Mouse (Mus musculus): ENCODE results near the gene Cnn2. TPM values are rescaled to one million over a fixed set of nuclear protein-coding genes. Genes with fewer than 3 reads are reported as not detected.

The Cnn2 gene
- polyA plus RNA-seq, 1 experiment, result 642 TPM

DNA sequence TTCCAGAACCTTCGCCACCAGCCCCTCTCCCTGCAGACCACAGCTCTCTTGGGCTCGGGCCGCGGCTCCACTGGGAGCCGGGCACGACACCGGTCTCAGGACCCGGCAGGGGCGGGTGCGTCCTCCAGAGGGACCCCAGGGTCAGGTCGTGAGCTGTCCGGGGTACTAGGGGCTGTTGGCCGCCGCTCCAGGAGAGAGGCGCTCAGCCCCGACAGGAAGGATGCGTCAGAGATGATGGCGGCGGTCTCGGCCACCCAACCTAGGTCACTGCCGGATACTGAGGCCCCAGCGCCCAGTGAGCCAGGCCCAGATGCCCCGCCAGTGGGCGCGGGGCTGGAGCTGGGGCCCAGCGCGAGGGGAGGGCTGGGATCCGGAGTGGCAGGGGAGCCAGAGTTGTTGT lies 11.1 kb upstream of the Cnn2 start:
- TF ChIP-seq CTCF (IDR thresholded peaks at IDR 0.05; ENCODE audit: borderline replicate concordance, insufficient read depth, low read length) (no peak), POLR2A (IDR thresholded peaks at IDR 0.05; ENCODE audit: low read depth, low read length) (no peak)
- Histone ChIP-seq H3K27ac (ENCODE audit: insufficient read depth, low read length) (no peak overlapping the region), H3K4me1 (ENCODE audit: control insufficient read depth, insufficient read depth, low read length) (no peaks in the 10 kb centered on the region; the same call in 1 of the 2 replicates), H3K4me3 (ENCODE audit: insufficient read depth, low read length) (no peak overlapping the region)

DNA sequence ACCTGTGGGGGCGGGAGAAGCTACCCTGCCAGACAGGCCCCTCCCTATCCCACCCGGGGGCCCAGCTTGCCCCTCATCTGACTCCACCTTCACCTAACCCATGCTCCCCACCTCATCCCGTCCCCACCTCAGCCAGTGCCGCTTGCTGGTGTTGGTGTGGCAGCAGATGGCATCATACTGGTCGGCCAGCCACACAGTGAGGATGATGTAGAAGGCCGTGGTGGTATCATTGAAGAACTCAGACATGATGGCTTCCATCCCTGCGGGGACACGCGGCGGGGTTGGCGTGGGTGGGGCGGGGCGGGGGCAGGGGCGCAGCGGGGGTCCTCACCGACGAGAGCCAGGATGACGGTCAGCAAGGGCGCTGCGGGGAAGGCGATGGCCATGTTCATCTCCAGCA lies 10.3 kb upstream of the Cnn2 start:
- no peaks in the 10 kb centered on the region; the same call in 1 of the 2 replicates for H3K4me1 ChIP-seq (ENCODE audit: control insufficient read depth, insufficient read depth, low read length)
- no peak for TF ChIP-seq CTCF (IDR thresholded peaks at IDR 0.05; ENCODE audit: borderline replicate concordance, insufficient read depth, low read length)
- TF ChIP-seq POLR2A (IDR thresholded peaks at IDR 0.05; ENCODE audit: low read depth, low read length), result no peak
- H3K27ac ChIP-seq (ENCODE audit: insufficient read depth, low read length), result no peak overlapping the region

GRCm38 (mm10) chr10:79979401-79980155 lies 8.8 kb upstream of the Cnn2 start:
- H3K4me1 ChIP-seq (ENCODE audit: control insufficient read depth, insufficient read depth, low read length), result no peaks in the 10 kb centered on the region; the same call in 1 of the 2 replicates
- H3K27ac ChIP-seq (ENCODE audit: insufficient read depth, low read length), result no peak overlapping the region
- TF ChIP-seq POLR2A (IDR thresholded peaks at IDR 0.05; ENCODE audit: low read depth, low read length), result no peak
- TF ChIP-seq CTCF (IDR thresholded peaks at IDR 0.05; ENCODE audit: borderline replicate concordance, insufficient read depth, low read length), result no peak
- no peak overlapping the region for H3K4me3 ChIP-seq (ENCODE audit: insufficient read depth, low read length)

More for the DNA sequence above, 10.3 kb upstream of the Cnn2 start:
- no peak overlapping the region for H3K4me3 ChIP-seq (ENCODE audit: insufficient read depth, low read length)

DNA sequence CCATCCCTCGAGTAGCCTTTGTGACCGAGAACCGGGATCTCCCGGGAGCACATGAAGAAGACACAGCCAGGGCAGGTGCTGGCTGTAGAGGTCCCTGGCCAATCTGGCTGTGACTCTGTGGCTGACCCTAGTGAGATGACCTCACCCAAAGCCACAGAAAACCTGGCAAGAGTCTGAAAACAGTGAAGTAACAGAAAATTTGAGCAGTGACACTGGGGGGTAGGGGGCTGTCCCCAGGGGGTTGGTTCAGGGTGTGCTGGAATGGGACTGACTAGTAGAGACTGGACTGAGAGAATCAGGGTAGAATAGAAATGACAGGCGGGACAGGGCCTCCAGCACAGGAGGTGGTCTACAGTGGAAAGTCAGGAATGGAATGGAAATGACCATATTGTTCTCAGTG lies 5.2 kb upstream of the Cnn2 start:
- Histone ChIP-seq H3K4me3 (ENCODE audit: insufficient read depth, low read length) (peak overlapping the region; percentile 90), H3K27ac (ENCODE audit: insufficient read depth, low read length) (no peak overlapping the region), H3K4me1 (ENCODE audit: control insufficient read depth, insufficient read depth, low read length) (peaks cover 2% of the 10 kb centered on the region; the same call in 1 of the 2 replicates)
- TF ChIP-seq CTCF (IDR thresholded peaks at IDR 0.05; ENCODE audit: borderline replicate concordance, insufficient read depth, low read length), result no peak
- TF ChIP-seq POLR2A (IDR thresholded peaks at IDR 0.05; ENCODE audit: low read depth, low read length), result no peak

- Histone ChIP-seq H3K4me3 (ENCODE audit: insufficient read depth, low read length) (peak overlapping the region; percentile 90), H3K4me1 (ENCODE audit: control insufficient read depth, insufficient read depth, low read length) (peaks cover 2% of the 10 kb centered on the region; the same call in 1 of the 2 replicates), H3K27ac (ENCODE audit: insufficient read depth, low read length) (peak overlapping the region; percentile 28)
- TF ChIP-seq CTCF (IDR thresholded peaks at IDR 0.05; ENCODE audit: borderline replicate concordance, insufficient read depth, low read length), result no peak
- no peak for TF ChIP-seq POLR2A (IDR thresholded peaks at IDR 0.05; ENCODE audit: low read depth, low read length)
Measured at GRCm38 (mm10) chr10:79983670-79984069, 4.7 kb upstream of the Cnn2 start.

DNA sequence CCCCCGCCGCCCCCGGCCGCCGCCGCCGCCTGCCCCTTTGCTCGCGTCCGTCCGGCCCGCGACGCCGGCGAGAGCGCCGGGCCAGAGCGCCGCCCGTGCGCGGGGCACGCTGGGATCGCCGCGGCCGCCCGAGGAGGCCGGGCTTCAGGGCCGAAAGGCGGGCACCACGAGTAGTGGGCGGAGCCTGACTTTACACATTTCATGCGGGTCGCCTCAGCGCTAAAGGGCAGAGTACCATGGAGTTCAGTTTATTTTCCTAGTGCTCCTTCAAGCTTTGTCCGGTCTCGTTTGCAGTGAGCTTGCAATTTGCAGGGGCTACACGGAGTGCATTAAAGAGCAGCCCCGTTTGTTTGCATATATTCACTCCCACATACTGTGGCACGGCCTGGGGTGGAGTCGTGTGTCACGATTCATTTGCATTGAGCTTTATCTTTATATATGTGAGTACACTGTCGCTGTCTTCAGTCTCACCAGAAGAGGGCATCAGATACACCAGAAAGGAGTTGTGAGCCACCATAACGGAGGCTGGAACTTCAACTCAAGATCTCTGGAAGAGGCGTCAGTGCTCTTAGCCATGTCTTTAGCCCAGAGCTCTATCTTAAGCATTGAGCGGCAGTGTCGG lies 4.1 kb upstream of the Cnn2 start, which contains the start of gene Tmem259:
Gene Tmem259 (minus strand): TSS at position 136 of the 622 bp plus-strand sequence.
- TF ChIP-seq CTCF (IDR thresholded peaks at IDR 0.05; ENCODE audit: borderline replicate concordance, insufficient read depth, low read length) (no peak), POLR2A (IDR thresholded peaks at IDR 0.05; ENCODE audit: low read depth, low read length) (peak; percentile 40; the same call in 1 of the 2 replicates)
- Histone ChIP-seq H3K27ac (ENCODE audit: insufficient read depth, low read length) (peak within 1 kb of the TSS; percentile 99), H3K4me3 (ENCODE audit: insufficient read depth, low read length) (peak within 1 kb of the TSS; percentile 90), H3K4me1 (ENCODE audit: control insufficient read depth, insufficient read depth, low read length) (peaks cover 2% of the 10 kb centered on the region; the same call in 1 of the 2 replicates)

GRCm38 (mm10) chr10:79984871-79985270 lies 3.5 kb upstream of the Cnn2 start:
- Histone ChIP-seq H3K27ac (ENCODE audit: insufficient read depth, low read length) (peak overlapping the region; percentile 99), H3K4me1 (ENCODE audit: control insufficient read depth, insufficient read depth, low read length) (peaks cover 2% of the 10 kb centered on the region; the same call in 1 of the 2 replicates), H3K4me3 (ENCODE audit: insufficient read depth, low read length) (peak overlapping the region; percentile 73)
- peak; percentile 35 for TF ChIP-seq POLR2A (IDR thresholded peaks at IDR 0.05; ENCODE audit: low read depth, low read length)
- no peak for TF ChIP-seq CTCF (IDR thresholded peaks at IDR 0.05; ENCODE audit: borderline replicate concordance, insufficient read depth, low read length)

- TF ChIP-seq POLR2A (IDR thresholded peaks at IDR 0.05; ENCODE audit: low read depth, low read length), result peak; percentile 65; the same call in 1 of the 2 replicates
- TF ChIP-seq CTCF (IDR thresholded peaks at IDR 0.05; ENCODE audit: borderline replicate concordance, insufficient read depth, low read length), result no peak
- Histone ChIP-seq H3K27ac (ENCODE audit: insufficient read depth, low read length) (peak overlapping the region; percentile 99), H3K4me3 (ENCODE audit: insufficient read depth, low read length) (peak overlapping the region; percentile 21), H3K4me1 (ENCODE audit: control insufficient read depth, insufficient read depth, low read length) (peaks cover 2% of the 10 kb centered on the region; the same call in 1 of the 2 replicates)
Measured at GRCm38 (mm10) chr10:79985334-79986231, 2.8 kb upstream of the Cnn2 start.

- peak overlapping the region; percentile 7 for H3K4me3 ChIP-seq (ENCODE audit: insufficient read depth, low read length)
- TF ChIP-seq CTCF (IDR thresholded peaks at IDR 0.05; ENCODE audit: borderline replicate concordance, insufficient read depth, low read length), result no peak
- TF ChIP-seq POLR2A (IDR thresholded peaks at IDR 0.05; ENCODE audit: low read depth, low read length), result peak; percentile 75
- H3K27ac ChIP-seq (ENCODE audit: insufficient read depth, low read length), result peak overlapping the region; percentile 99
- peaks cover 2% of the 10 kb centered on the region; the same call in 1 of the 2 replicates for H3K4me1 ChIP-seq (ENCODE audit: control insufficient read depth, insufficient read depth, low read length)
Measured at GRCm38 (mm10) chr10:79986232-79986878, 2.0 kb upstream of the Cnn2 start.

All from embryonic fibroblast, embryonic 13.5 days (primary cell).